Mouse (Mus musculus) thymus, postnatal 36 days (tissue): ENCODE data around the gene Slc39a9.
A peak's percentile ranks its signal among the peaks of the same experiment; 100 is the strongest.

Experiments
- DNase-seq, 2 experiments: peaks; one replicate each; pipeline ENCODE4 v3.0.0; 2022; ENCODE audit warnings: mixed read lengths in 2 of 2

The Slc39a9 gene

DNA sequence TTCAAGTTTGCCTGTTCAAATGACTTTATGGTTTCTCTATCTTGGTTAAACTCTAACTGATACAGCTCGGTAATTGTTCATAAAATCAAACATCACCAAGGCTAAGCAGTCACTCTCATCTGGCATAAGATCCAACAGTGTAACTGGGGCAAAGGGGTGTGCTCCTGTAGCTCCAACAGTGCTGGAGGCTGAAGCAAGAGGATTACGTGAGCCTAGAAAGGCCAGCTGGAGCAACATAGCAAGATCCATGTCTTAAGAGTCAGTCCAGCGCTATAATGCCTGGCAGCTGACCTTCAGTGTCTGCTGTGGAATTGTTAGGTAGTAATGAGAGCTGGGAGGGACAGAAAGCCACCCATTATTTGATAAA, 11.0 kb downstream of the Slc39a9 start:
- no peak for DNase-seq

DNA sequence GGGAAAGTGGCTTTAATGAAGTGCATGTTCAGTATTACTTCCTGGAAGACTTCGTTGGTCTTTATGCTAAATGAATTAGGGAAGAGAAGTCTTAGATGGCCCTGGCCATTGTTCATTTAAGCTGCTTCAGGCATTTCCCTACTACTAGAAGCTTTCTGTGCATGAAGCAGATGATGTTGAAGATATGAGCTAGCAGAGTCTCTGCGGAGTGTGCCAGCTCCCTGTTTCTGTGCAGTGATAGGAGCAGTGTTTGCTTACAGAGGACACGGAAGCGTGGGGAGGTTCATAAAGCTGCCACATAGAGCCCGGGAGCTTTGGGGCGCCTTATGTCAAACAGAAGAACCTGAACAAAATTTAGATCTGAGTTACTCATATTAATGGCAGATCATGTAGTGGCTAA, 15.0 kb downstream of the Slc39a9 start:
- no peak for DNase-seq

DNA sequence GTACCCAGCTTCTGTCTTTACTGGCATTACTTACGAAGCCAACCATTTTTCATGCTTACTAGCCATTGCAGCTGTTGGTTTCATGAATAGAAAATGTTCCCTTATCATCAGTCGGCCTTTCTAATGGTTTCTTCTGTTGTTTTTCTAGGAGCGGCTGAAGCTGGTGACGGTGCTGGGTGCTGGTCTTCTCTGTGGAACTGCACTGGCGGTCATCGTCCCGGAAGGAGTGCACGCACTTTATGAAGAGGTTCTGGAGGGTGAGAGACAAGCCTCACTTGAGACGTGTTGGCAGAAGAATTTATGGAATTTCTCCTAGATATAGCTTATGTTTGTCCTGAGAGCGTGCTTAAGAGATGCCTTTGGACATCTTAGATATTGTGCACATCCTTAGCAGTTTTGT, 18.6 kb downstream of the Slc39a9 start:
- no peak for DNase-seq

DNA sequence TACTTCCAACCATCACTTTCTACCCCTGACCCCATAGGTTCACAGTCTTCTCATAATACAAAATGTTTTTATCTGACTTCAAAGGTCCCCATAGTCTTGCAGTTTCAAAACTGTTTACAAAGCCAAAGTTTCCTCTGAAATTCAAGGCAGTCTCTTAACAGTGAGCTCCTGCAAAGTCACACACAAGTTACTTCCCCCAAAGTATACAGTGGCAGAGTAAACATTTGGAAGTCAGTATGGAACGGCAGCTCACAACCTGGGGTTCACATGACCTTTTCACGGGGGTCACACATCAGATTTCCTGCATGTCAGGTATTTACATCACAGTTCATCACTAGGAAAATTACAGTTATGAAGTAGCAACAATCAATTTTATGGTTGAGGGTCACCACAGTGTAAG, 20.3 kb downstream of the Slc39a9 start:
- no peak for DNase-seq

DNA sequence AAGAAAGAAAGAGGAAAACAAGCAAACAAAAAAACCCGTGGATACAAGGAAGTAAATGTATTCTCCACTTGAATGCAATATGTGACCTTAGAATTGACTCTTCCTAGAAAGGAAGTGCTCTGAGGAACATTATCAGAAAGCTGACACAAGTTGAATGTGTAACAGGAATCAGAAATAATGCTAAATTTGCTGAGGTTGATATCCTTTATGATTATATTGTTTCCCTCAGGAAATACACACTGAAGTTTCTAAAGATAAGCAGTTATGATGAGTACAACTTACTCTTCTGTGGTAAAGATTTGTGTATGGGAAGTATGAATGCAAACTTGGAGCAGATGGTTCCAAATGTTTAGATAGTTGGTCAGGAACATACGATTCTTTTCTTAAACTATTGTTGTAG, 24.7 kb downstream of the Slc39a9 start:
- DNase-seq, result no peak

DNA sequence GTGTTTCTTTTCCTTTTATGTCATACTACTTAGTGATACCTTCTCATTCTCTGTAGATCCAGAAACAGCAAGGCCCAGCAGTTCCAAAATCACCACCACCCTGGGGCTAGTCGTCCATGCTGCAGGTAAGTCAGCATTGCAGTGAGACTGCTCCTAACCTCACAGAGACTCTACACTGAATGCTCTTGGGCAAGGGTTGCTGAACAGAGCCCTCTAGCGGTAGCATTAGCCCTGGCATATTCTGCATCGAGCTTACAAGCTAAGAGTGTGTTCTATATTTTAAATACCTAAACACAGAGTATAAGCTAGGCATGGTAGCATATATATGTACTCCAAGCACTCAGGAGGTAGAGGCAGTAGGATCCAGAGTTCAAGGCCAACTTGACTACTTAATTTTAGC, 29.5 kb downstream of the Slc39a9 start:
- DNase-seq, result peak; percentile 27 to 39

DNA sequence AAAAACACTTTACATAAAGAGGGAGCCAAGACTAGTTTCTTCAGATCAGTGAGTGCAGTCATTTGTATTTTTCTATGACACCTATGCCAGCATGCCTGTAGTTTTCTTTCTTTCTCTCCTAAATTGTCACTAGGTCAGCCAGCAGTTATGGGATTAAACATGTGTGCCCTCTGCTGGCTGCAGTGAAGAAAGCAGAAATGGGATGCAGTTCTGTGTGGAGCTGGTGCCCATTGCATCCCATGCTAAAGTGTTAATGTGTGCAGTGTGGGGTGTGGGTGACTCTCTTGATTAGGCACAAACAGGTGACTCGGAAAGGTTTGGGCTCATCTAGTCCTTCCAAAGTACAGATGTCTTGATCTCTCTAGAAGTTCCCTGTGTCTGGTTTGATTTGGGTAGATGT, 37.7 kb downstream of the Slc39a9 start:
- DNase-seq, result no peak

DNA sequence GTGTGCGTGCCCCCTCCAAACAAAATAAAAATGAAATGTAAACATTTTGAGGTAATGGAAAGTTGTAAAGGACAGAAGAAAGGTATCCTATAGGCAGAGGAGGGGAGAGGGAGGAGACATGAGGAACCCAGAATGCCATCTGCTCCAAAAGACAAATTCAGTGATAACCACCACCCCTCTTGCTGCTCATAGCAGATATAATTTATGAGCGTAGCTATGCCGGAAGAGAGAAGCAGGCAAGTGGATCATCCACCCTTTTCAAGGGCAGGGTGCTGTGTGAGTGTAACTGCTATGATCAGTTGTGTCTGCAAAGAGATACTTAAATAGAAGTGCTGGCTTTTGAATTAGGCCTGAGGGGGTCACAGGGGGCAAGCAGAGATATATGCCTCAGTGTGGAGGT, 39.9 kb downstream of the Slc39a9 start:
- no peak for DNase-seq

DNA sequence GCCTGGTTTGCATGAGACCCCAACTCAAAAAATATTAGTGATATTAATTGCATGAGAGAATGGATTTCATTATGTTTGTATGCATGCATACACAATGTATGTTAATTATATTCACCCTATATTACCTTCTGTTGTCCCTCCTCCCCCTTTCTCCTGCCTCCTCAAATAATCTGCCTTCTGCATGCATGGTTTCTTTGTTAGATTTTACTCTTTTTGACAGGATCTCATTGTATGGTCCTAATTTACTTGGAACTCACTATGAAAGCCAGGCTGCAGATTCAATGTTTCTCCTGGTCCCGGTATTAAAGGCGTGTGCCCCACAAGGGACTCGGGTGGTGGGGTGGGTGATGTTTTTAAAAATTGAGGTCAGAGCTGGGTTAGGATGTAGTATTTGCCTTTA, 40.6 kb downstream of the Slc39a9 start:
- DNase-seq, result no peak

DNA sequence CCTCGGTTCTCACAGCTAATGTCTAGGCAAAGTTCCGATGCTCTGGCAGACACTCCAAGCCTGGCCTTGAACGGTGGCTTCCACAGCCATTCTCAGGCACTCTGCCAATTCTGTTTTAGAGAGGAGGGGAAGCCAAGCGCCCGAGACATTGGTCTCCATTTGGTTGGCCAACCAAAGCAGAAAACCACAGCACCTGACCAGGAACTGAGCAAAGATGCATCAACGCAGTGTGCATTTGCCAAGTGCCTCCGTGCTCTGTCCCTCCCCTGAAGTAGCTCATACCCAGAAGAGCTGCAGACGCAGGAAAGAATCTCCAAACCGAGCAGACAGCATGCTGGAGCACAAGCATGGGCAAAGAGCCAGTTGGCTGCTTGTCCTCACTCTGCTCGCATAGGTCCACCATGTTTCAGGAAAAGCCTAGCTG, 44.1 kb downstream of the Slc39a9 start:
- no peak for DNase-seq

DNA sequence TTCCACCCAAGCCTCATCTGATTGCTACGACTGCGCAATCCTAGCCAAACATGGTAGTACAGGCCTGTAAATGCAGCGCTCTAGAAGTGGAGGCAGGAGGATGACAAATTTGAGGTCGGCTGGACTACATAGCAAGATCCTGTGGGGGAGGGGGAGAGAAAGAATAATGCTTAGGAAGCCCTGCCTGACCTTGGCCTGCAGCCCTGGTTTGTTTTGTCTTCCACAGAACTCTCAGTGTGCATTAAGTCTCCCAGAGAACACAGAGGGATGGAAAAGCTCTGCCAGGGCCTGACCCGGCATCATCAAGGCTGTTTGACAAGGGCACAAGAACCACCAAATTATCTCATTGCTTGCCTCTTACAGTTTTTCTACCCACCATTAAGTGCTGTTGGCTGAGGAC, 46.0 kb downstream of the Slc39a9 start:
- no peak for DNase-seq

DNA sequence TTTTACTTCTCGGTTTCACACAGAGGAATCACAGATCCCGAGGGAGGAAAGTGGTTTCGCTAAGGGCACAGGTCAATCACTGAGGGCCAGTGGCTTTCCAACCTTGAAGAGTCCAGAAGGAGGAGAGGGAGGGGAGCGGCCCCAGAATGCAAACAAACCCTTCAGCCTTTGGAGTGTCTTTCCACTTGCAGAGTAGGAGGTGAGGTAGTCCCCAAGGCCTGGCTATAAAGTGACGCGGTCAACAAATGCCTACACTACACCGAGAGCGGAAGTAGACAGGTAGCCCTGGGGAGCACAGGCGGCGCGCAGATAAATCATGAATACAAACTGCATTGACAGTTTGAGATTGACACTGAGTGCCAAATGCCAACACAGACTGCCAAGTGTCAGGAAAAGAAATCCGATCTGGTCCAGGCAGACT, 48.0 kb downstream of the Slc39a9 start:
- DNase-seq, result no peak

DNA sequence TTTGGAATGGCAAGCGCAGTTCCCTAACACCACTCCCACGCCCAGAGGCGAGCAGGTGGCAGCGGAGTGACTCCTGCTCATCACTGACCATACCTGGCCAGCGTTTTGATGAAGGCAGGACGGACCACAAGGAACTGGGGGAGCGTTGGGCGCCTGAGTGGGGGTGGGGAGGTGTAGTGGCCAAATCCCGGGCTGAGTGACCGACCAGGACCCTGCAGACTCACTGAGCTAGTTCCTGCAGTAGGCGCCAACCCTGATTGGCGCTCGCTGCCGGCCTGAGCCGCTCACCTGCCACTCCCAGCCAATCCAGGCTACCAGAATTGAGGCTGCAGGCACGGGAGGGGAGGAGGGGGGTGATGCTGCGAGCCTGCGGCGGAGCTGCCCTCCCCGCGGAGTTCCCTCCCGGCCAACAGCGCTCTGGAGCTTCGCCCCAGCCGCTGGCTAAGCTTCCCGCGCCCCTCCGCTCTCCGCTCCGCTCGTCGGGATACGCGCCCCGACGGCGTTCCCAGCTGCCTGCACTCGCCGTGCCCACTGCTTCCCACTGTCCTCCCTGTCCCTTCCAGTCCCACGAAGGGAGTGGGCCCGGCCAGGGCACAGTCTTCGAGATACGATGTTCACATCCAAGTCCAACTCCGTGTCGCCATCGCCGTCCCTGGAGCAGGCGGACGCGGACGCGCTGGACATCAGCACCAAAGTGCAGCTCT, 48.7 kb downstream of the Slc39a9 start, which contains the start of gene Plekhd1:
Plekhd1 (plus strand) TSS at position 323 of the 704 bp plus-strand sequence.
- peak in 1 of 2 experiments; percentile 17 for DNase-seq

DNA sequence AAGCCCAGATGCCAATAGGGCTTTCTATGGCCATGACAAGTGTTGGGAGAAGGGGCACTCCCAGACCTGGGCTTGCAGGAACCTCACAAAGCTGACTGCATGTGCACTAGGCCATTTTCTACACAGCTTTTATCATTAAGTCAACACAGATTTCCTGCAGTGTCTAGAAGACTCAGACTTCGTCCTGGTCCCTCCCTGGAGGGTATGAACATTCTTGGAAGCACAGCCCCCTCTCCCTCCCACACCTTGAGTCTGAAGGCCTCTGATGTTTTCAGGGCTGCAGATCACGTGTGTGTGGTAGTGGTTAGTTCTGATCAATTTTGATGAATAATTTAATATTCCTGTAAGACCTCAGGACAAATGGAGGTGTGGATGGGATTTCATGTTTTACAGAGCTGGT, 50.0 kb downstream of the Slc39a9 start:
- DNase-seq, result no peak

DNA sequence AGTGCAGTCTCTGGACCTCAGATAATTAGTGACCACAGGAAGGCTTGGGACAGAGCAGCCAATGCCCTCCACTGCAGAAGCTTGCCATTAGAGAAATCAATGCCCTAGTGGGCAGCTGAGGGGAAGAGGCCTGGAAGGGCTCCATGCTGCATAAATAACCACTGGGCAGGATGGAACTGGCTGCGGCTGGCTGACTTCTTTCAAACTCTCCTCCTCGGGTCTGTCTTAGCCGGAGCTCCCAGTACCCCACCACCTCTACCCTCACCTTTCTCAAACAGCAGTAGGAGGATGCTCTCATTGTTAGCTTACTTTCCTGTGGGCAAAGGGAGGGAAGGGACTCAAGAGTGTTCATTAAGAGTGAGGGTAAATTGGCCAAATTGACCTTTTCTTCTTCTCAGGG, 51.3 kb downstream of the Slc39a9 start:
- no peak for DNase-seq

DNA sequence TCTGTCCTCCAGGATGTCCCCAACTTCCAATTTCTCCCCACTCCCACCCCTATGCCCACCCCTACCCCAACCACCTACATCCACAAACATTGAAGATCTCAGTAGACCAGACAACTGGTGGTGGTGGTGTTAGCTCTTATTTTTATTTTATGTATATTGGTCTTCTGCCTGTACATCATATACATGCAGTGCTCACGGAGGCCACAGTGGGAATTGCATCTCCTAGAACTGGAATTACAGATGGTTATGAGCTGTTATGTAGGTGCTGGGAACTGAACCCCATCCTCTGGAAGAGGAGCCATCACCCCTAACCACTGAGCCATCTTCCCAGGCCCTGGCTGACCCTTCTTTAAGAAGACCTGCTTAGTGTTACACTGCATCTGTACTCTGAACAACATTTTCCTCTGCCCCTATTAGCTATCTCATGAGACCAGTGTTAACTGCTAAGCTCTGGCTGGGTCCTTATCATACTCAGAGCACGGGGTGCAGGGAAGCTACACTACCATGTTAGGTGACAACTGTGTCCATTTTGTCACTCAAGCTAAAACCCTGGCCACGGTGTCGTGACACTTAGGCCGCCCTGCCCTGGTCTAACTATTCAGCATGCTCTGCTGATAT, 55.0 kb downstream of the Slc39a9 start:
- no peak for DNase-seq

DNA sequence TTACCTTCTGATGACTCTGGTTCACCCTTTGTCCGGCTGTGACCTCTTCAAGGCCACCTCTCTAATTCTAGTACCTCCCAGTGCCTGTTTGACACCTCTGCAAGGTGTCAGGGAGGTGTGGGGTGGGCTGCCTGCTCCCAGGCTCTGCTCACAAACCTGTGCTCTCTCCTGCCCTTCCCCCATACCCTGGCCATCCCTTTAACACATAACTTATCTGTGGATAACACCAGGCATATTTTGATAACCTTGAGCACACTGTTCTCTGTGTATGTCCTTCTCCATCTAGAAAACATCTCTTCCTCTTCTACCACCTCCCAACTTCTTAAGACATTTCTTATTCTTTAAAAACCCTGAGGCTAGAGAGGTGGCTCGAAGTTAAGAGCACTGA, 55.5 kb downstream of the Slc39a9 start:
- DNase-seq, result no peak

DNA sequence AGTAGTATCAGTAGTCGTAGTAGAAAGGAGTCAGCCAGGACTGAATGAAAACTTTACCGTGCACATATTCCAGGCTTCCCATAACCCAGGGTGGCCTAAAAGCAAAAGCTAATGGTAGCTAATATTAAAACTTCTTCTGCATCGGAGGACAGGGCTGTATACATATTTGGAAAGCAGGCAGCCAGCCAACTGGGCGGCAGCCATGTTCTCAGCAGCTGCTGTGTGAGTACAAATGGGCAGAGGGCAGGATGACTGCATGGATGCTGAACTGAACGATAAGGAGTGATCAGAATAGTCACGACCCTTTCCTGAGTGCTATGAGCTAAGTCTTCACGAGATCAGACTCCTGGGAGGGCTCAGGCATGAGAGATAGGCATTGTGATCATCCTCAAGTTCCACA, 57.6 kb downstream of the Slc39a9 start:
- DNase-seq, result no peak

DNA sequence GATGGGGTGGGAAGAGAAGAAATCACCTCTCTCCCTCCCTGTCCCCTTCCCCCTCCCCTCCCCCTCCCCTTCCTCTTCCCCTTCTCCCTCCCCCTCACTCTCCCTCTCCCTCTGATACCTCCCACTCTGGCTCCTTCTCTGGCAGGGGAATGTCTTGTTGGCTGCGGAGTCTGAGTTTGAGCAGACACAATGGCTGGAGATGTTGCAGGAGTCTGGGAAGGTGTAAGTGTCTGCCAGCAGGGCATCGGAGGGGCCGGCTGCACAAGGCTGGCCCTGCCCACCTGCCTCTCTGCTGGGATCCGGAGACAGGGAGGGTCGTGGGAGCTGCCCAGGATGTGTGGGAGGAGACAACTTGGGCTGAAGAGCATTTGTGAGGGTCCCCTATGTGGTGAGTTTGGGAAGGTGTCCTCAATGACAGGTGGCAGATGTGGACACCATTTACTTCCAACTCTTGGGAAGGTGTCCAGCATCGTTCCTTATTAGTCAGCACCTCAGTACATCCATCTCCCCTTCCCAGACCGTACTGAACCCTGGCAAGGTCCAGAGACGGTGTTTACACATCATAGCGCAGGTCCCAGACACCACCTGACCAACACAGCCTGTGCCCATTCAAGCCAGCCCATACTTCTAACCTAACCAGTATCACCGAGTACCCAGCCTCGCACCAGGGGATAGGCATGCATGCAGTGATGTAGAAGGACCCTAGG, 62.7 kb downstream of the Slc39a9 start:
- DNase-seq, result no peak

DNA sequence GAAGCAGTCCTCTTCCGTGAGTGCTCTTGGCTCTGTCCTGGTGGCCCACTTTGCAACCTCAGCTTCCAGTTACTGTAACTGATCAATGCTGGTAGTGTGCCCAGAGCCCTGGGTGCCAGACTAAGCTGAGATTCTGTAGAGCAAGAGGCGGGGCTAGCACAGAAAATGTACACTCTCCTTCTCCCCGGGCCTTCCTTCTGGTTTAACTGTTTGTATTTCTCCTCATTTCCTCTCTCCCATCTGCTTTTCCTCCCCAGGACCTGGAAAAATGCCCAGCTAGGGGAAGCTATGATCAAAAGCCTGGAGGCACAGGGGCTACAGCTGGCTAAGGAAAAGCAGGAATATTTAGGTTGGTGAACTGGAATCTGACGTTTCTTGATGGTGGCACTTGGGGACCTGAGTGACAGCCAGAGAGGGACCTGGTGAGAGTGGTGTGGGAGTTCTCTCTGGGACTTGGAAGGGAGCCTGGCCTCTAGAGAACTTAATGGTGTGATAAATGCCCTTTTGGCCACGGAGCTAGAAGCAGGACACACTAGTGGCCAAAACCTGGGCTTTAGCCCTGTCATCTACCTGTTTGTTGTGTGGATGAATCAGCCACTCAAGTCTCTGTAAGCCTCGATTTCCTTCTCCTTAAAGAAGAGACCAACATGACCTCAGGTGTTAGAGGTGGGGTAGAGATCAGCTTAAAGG, 63.4 kb downstream of the Slc39a9 start:
- DNase-seq, result no peak

DNA sequence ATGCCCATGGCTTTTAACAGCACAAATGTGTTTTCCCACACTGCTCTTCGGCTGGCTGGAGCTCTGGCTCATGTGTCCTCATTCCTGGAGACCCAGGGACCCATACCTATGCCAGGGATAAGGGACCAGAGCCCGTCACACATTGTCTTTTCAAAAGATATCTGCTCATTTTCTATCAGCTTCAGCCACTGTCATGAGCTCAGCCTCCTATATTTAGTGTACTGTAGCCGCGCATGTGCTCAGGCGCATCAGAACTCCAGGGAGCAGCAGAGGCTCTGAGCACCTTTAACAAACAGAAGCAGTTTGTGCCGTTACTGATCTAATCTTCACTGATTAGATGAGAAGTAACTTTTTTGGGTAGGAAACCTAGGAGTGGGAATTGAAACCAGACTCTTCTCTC, 72.2 kb downstream of the Slc39a9 start:
- DNase-seq, result no peak

DNA sequence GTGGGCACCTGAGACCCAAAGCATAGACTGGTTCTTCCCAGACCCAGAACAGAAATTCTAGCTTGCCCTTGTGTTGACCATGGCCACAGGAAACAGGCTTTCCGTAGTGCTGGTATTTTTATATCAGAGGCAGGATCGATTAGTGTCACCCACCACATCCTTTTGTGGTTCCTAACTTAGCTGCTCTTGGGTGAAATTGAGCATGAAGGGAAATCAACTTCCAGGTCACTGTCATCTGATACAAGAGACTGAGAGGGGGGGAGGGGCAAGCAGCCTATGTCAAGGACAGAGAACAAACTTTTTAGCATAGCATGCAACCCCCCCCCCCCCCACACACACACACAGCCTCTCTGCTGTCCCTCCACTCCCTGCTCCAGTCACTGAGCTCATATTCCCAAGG, 75.5 kb downstream of the Slc39a9 start:
- DNase-seq, result no peak

DNA sequence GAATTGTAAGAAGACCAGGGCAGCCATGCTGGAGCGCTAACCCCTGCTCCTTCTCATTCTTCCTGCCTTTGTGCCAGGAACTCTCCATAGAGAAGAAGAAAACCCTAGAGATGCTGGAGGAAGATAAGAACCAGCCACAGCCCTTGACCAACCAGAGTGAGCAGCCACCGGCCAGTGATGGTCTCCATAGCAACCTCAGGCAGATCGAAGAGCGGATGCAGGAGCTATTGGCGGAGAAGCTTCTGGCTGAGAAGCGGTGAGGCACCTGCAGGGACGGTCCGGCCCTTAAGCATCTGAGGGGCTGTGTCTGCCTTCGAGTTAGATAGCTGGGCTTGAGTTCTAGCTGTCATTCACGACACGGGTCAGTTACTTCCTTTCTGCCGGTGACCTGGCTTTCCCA, 76.8 kb downstream of the Slc39a9 start:
- no peak for DNase-seq

DNA sequence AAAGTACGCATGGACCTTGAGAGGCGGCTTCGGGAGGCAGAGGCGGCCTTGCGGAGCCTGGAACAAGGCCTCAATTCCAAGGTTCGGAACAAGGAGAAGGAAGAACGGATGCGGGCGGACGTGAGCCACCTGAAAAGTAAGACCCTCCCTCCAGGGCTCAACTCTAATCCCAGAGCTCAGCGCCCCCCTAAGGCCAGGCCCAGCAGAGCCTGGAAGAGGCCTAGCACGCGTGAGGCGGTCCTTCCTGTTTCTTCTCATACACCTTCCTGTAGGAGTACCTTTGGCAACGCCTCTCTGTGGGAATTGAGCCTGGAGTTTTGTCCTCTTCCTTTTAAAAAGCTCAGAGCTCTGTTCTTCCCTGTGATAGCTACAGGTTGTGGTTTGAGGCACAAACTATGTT, 77.8 kb downstream of the Slc39a9 start:
- no peak for DNase-seq
